Mouse (Mus musculus) midbrain, embryonic 14.5 days (tissue): ENCODE data around the gene Thap7. TPM values are rescaled to one million over a fixed set of nuclear protein-coding genes. Genes with fewer than 3 reads are reported as not detected.

Source experiments
- ATAC-seq: fragments of 200-750 bp; cut with Nextera tagmentation; 2 replicates; pipeline ENCODE4 v1.8.0; 2017; ENCODE audit warnings: moderate number of reproducible peaks, moderate library complexity; ENCODE audit not compliant: low FRiP score, low TSS enrichment
- DNase-seq: peaks from one replicate; pipeline ENCODE4 v3.0.0-alpha.2; 2015
- H3K27ac ChIP-seq: fragments of 300-500 bp; sonication (generic); replicated peaks from 2 replicates; pipeline ENCODE4 v1.5.1; 2014; ENCODE audit warnings: mild to moderate bottlenecking, low read depth, low read length, moderate library complexity
- H3K27me3 ChIP-seq: fragments of 300-500 bp; sonication (generic); 2 replicates; pipeline ENCODE4 v1.6.1; 2014; ENCODE audit warnings: low read length, control low read depth, mixed read lengths; ENCODE audit not compliant: control insufficient read depth, insufficient read depth
- H3K36me3 ChIP-seq: fragments of 300-500 bp; sonication (generic); 2 replicates; pipeline ENCODE4 v1.6.1; 2014; ENCODE audit warnings: low read length, control low read depth; ENCODE audit not compliant: control insufficient read depth, insufficient read depth
- H3K4me1 ChIP-seq: fragments of 300-500 bp; sonication (generic); 2 replicates; pipeline ENCODE4 v1.6.1; 2014; ENCODE audit warnings: mild to moderate bottlenecking, antibody characterized with exemption, low read length, control low read depth; ENCODE audit not compliant: control insufficient read depth, insufficient read depth
- H3K4me2 ChIP-seq: fragments of 300-500 bp; sonication (generic); 2 replicates; pipeline ENCODE4 v1.6.1; 2014; ENCODE audit warnings: mild to moderate bottlenecking, low read length, moderate library complexity
- H3K4me3 ChIP-seq: fragments of 300-500 bp; sonication (generic); replicated peaks from 2 replicates; pipeline ENCODE4 v1.5.1; 2014; ENCODE audit warnings: low read depth, low read length
- H3K9ac ChIP-seq: fragments of 300-500 bp; sonication (generic); replicated peaks from 2 replicates; pipeline ENCODE4 v1.6.1; 2014; ENCODE audit warnings: mild to moderate bottlenecking, low read length, moderate library complexity
- H3K9me3 ChIP-seq: fragments of 300-500 bp; sonication (generic); 2 replicates; pipeline ENCODE4 v1.6.1; 2016; ENCODE audit warnings: low read length, control low read depth, mixed read lengths; ENCODE audit not compliant: control insufficient read depth
- WGBS: fragments of 180-500 bp; shearing (Covaris S2); extraction: QIAGEN DNeasy Blood & Tissue Kit; methylation state at CpG from one replicate; pipeline ENCODE4 v1.1.7; 2014; 5-methylcytosine and 5-hydroxymethylcytosine counted together
- polyA plus RNA-seq: library from polyadenylated mRNA; unstranded; fragments of >200 nt; fragmentation: Nextera tagmentation; extraction: Ambion mirVana; gene quantifications from 2 replicates; pipeline ENCODE4 v1.2.1, GENCODE M21; 2014

Thap7 gene
- polyA plus RNA-seq, 1 experiment from 2014 or later: 62.1 TPM

DNA sequence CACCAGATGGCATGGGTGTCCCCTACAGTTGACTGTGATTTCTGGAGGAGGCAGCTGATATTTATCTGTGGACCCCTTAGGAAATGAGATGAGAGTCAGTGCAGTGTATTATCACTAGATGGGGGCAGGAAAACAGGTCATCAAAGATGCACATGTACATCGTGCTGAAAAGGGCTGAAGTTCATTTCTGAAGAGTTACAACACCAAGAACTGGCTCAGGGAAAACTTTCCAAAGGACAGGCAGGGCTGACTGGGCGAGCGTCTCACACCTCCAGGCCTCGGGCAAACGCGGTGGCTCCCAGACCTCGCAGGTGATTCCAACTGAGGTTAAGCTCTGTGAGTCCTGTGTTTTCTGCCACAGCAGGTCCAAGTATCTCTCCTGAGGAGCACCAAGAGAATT, 21.9 kb upstream of the Thap7 start:
- 78% methylated on average over 7 of the region's 7 CpGs for WGBS
- no peak overlapping the region for H3K27ac ChIP-seq
- no peak for ATAC-seq
- no peak overlapping the region for H3K9ac ChIP-seq
- H3K9me3 ChIP-seq: no peaks in the 10 kb centered on the region
- H3K27me3 ChIP-seq: no peaks in the 10 kb centered on the region
- no peak for DNase-seq
- no peak overlapping the region for H3K4me3 ChIP-seq
- peaks cover 10% of the 10 kb centered on the region for H3K4me1 ChIP-seq
- no peaks in the 10 kb centered on the region for H3K36me3 ChIP-seq
- no peak overlapping the region for H3K4me2 ChIP-seq

DNA sequence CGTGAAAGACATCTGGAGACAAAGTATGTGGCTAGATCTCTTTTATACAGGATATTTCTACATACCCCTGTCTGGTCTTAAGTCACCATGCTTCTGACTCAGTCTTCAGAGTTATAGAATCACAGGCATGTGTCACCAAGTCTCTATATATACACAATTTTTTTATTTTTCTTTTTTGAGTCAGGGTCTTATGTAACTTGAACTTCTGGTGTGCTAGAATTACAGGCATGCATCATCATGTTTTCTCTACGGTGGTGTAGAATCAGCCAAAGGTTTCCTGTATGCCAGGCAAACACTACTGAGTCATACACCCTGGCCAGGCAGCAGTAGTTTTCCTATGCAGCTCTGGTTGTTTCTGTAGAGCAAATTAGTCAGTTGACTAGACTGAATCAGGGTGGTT, 11.7 kb upstream of the Thap7 start:
- Histone ChIP-seq H3K9me3 (no peaks in the 10 kb centered on the region), H3K4me3 (no peak overlapping the region), H3K36me3 (no peaks in the 10 kb centered on the region), H3K4me1 (no peaks in the 10 kb centered on the region), H3K27me3 (no peaks in the 10 kb centered on the region), H3K9ac (no peak overlapping the region), H3K27ac (no peak overlapping the region), H3K4me2 (no peak overlapping the region)
- 89% methylated on average over 2 of the region's 2 CpGs for WGBS
- DNase-seq (no peak), ATAC-seq (no peak)

DNA sequence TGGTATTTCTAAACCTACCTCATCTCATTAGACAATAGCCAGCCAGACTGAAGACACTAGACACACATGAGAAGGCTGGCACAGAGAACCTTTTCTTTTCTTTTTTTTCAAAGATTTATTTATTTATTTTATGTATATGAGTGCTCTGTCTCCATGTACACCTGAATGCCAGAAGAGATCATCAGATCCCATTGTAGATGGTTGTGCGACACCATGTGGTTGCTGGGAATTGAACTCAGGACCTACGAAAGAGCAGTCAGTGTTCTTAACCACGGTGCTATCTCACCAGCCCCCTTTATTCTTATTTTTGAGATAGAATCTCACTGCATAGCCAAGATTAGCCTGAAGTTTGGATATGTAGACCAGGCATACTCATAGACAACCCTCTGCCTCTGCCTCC, 5.6 kb upstream of the Thap7 start:
- H3K27ac ChIP-seq: no peak overlapping the region
- H3K27me3 ChIP-seq: no peaks in the 10 kb centered on the region
- no peaks in the 10 kb centered on the region for H3K9me3 ChIP-seq
- ATAC-seq: no peak
- H3K4me1 ChIP-seq: peaks cover 4% of the 10 kb centered on the region
- 95% methylated on average over 3 of the region's 3 CpGs for WGBS
- H3K4me3 ChIP-seq: no peak overlapping the region
- no peaks in the 10 kb centered on the region for H3K36me3 ChIP-seq
- H3K9ac ChIP-seq: no peak overlapping the region
- no peak overlapping the region for H3K4me2 ChIP-seq
- no peak for DNase-seq

DNA sequence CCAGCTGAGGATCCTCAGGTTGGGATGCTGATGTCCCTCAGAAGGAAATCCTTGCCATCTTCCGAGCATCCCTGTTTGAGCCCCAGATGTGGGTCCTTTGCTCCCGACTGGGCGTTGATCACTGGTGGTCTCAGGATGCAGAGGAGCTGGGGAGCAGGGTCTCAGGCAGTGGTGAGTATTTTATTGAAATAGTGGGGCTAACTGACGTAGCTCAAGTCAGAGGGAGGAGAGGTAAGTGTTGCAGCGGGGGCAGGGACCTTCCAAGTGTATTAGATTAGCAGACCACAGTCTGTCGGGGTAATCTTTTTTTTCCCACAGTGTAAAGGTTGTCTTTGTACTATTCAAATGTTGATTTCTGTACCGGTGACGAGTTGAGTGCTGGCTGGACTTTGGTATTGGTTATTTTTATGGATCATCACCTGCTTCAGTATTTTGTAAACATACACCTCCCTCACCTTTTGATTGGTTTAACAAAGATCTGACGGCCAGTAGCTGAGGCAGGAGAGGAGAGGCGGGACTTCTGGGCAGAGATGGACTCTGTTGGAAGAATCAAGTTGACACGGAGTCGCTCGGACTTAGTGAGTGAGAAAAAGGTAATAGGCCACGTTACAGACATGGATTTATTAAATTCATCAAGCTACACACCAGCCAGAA, 1.9 kb upstream of the Thap7 start:
- no peak overlapping the region for H3K4me3 ChIP-seq
- no peaks in the 10 kb centered on the region for H3K9me3 ChIP-seq
- peaks cover 11% of the 10 kb centered on the region for H3K36me3 ChIP-seq
- ATAC-seq: no peak
- WGBS: 71% methylated on average over 14 of the region's 14 CpGs
- peaks cover 14% of the 10 kb centered on the region for H3K4me1 ChIP-seq
- no peak for DNase-seq
- H3K4me2 ChIP-seq: no peak overlapping the region
- no peaks in the 10 kb centered on the region for H3K27me3 ChIP-seq
- H3K9ac ChIP-seq: no peak overlapping the region
- no peak overlapping the region for H3K27ac ChIP-seq

DNA sequence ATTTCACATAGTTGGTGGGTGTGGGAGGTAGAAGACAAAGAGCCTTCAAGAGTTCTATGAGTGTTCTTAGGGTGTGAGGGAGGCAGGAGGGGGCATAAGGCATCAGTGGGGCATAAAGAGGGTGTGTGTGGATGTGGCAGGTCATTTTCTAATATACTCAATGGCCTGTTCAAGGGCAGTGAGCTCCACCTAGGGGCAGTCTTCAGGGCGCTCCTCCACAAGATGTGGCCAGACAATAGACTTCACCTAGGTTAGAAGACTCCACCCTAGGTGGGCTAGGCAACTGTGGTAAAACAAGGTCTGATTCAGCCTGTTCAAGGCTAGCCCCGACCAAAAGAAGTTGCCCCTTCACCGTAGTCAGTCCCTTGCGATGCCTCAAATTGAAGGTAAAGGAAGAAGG, 1.3 kb upstream of the Thap7 start:
- Histone ChIP-seq H3K36me3 (peaks cover 16% of the 10 kb centered on the region), H3K27ac (no peak overlapping the region), H3K9ac (no peak overlapping the region), H3K27me3 (no peaks in the 10 kb centered on the region), H3K4me2 (no peak overlapping the region), H3K4me1 (peaks cover 14% of the 10 kb centered on the region), H3K9me3 (no peaks in the 10 kb centered on the region), H3K4me3 (no peak overlapping the region)
- DNase-seq (peak; percentile 26), ATAC-seq (no peak)
- 66% methylated on average over 4 of the region's 4 CpGs for WGBS

DNA sequence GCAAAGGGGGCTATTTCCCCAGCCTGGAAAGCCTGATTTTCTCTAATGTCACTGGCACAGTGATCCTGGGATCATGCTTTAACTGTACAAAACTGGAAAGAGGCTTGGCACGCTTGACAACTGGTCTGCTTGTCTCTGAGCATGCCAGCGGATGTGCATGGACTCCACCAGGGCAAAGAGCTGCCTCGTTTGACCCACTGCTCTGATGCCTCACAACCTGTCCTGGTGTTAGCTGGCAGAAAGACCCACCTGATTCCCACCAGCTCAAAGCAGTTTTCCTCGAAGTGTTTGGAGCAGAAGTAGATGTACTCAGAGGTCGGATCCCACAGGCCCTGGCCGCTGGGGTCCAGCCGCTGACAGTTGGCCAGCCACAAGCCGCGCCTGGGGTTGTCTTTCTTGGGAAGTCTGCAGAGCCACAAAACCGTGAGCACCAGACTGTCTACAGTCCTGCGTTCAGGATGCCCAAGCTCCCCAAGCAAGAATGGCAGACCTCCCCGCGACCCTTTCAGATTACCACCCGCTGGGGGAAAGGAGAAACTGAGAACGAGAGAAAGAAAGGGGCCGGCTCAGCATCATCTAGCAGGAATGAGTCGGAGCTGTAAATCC, 852 bp downstream of the Thap7 start:
- 19% methylated on average over 17 of the region's 17 CpGs for WGBS
- H3K4me3 ChIP-seq: peak overlapping the region; percentile 66

DNA sequence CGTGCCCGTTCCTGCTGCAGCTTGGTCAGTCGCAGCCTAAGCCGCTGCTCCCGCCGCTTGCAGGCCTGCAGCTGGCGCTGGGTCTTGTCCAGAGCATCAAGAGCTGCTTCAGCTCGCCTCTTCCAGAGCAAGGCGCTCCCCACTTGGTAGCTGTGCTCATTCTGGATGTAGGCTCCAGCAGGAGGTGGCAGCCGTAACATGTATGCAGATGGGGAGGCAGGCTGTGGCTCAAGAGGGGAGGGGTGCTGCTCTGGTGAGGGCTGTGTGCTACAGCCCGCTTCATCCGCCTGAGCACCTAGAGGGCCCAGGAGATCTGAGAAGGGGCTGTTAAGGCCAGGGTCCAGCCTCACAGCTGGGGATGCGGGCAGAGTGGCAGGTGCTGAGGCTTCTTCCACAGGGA, 2.7 kb downstream of the Thap7 start:
- no peak for DNase-seq
- peaks cover 53% of the 10 kb centered on the region for H3K36me3 ChIP-seq
- WGBS: 86% methylated on average over 13 of the region's 13 CpGs

More for the DNA sequence above, 852 bp downstream of the Thap7 start:
- no peak for DNase-seq
- H3K9me3 ChIP-seq: no peaks in the 10 kb centered on the region
- H3K27ac ChIP-seq: peak overlapping the region; percentile 98
- peaks cover 38% of the 10 kb centered on the region for H3K36me3 ChIP-seq
- H3K27me3 ChIP-seq: no peaks in the 10 kb centered on the region
- H3K4me1 ChIP-seq: peaks cover 14% of the 10 kb centered on the region
- peak overlapping the region; percentile 71 for H3K9ac ChIP-seq
- peak; percentile 1; the same call in 1 of the 2 replicates for ATAC-seq
- H3K4me2 ChIP-seq: peak overlapping the region; percentile 82

DNA sequence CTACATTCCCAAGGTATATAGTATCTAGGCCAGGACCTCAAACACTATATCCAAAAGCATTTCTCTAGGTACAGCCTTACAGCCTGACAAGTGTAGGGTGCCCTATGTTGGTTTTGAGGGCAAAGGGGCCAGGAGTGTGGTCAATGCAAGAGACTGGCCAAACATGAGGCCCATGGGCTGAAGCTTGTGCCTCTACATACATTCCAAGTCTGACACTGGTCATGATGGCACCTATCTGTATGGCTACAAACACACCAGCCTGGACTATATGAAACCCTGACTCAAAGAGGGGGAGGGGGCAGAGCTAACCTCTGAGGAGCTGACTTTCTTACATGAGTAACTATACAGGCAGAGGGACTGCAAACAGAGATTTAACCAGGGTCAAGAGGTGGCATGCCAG, 3.3 kb downstream of the Thap7 start:
- H3K27me3 ChIP-seq: no peaks in the 10 kb centered on the region
- peaks cover 59% of the 10 kb centered on the region for H3K36me3 ChIP-seq
- no peak overlapping the region for H3K9ac ChIP-seq
- H3K4me3 ChIP-seq: no peak overlapping the region
- no peak for ATAC-seq
- H3K4me2 ChIP-seq: no peak overlapping the region
- DNase-seq: no peak
- H3K4me1 ChIP-seq: peaks cover 14% of the 10 kb centered on the region
- no peak overlapping the region for H3K27ac ChIP-seq
- no peaks in the 10 kb centered on the region for H3K9me3 ChIP-seq

More for the DNA sequence above, 2.7 kb downstream of the Thap7 start:
- no peak overlapping the region for H3K9ac ChIP-seq
- ATAC-seq: no peak
- H3K27ac ChIP-seq: no peak overlapping the region
- no peak overlapping the region for H3K4me2 ChIP-seq
- no peaks in the 10 kb centered on the region for H3K27me3 ChIP-seq
- peaks cover 14% of the 10 kb centered on the region for H3K4me1 ChIP-seq
- no peaks in the 10 kb centered on the region for H3K9me3 ChIP-seq
- H3K4me3 ChIP-seq: no peak overlapping the region

DNA sequence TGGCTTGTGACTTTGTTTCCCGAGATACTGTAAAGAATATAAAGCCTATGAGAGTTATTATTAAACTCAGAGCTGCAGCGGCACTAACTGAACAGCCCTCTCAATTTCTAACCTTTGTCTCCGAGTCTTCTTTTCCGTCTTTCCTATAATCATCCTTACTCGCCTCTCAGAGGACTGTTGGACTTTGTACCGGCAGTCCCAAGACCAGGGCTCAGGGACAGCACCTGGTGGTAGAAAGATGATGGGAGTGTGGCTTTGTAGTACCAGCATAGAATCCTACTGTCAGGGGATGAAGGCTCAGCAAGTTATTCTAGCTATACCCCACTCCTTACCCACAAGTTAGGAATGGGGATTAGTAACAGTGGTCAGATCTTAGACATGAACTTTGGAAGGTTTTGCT, 4.7 kb downstream of the Thap7 start:
- DNase-seq: no peak
- Histone ChIP-seq H3K4me3 (no peak overlapping the region), H3K27me3 (no peaks in the 10 kb centered on the region), H3K9ac (no peak overlapping the region), H3K27ac (no peak overlapping the region), H3K4me1 (peaks cover 8% of the 10 kb centered on the region), H3K4me2 (no peak overlapping the region), H3K9me3 (no peaks in the 10 kb centered on the region), H3K36me3 (peaks cover 73% of the 10 kb centered on the region)
- 94% methylated on average over 6 of the region's 6 CpGs for WGBS
- ATAC-seq: no peak
